In genomic region chr16:21887601-21888000, GRCm38 (mm10) we compare ENCODE assay signal across 23 mouse cellular contexts.
"Had no signal": no experiment of that assay in that cellular context is flagged by ENCODE, and none has a peak within 500 bp of the region (broad histone marks: within the 10 kb centered on the region; RNA-seq: fewer than 3 reads in every experiment).

No protein-coding gene starts in this region.

- DNase-seq: forebrain, postnatal 0 days; gastrocnemius, postnatal 14 days; gastrocnemius, postnatal 36 days; heart, adult 18-20 months; heart, postnatal 10 days; kidney, adult 11 months; kidney, adult 2 months; kidney, adult 9 months; kidney, postnatal 14 days; kidney, postnatal 36 days; layer of hippocampus, adult 9-11 months; layer of hippocampus, postnatal 36 days; left cerebral cortex, postnatal 4 days had no signal

- ATAC-seq: forebrain, postnatal 0 days; hindbrain, postnatal 0 days; intestine, embryonic 16.5 days; liver, embryonic 12.5 days had no signal

- H3K4me1 ChIP-seq: heart, embryonic 12.5 days; kidney, embryonic 15.5 days; limb, embryonic 13.5 days; limb, embryonic 15.5 days; liver, embryonic 12.5 days had no signal

- H3K9me3 ChIP-seq: heart, embryonic 12.5 days; hindbrain, embryonic 12.5 days; kidney, embryonic 15.5 days; limb, embryonic 13.5 days; limb, embryonic 15.5 days; liver, embryonic 12.5 days had no signal

- H3K4me3 ChIP-seq: heart, embryonic 12.5 days; hindbrain, embryonic 12.5 days; kidney, embryonic 15.5 days; limb, embryonic 13.5 days; limb, embryonic 15.5 days; liver, embryonic 12.5 days had no signal

- H3K4me2 ChIP-seq: heart, embryonic 12.5 days; hindbrain, embryonic 12.5 days; hindbrain, embryonic 14.5 days; kidney, embryonic 15.5 days; limb, embryonic 13.5 days; limb, embryonic 15.5 days; liver, embryonic 12.5 days had no signal

- H3K36me3 ChIP-seq: heart, embryonic 12.5 days; kidney, embryonic 15.5 days; liver, embryonic 12.5 days had no signal

- H3K27ac ChIP-seq: hindbrain, embryonic 12.5 days; hindbrain, embryonic 14.5 days; hindbrain, postnatal 0 days; kidney, embryonic 15.5 days; kidney, postnatal 0 days; limb, embryonic 13.5 days; limb, embryonic 15.5 days; liver, embryonic 12.5 days had no signal

- H3K9ac ChIP-seq: forebrain, postnatal 0 days; heart, embryonic 12.5 days; hindbrain, embryonic 12.5 days; hindbrain, embryonic 14.5 days; kidney, embryonic 15.5 days; limb, embryonic 13.5 days; limb, embryonic 15.5 days; liver, embryonic 12.5 days had no signal

- H3K27me3 ChIP-seq: heart, embryonic 12.5 days; hindbrain, embryonic 12.5 days; kidney, embryonic 15.5 days; limb, embryonic 13.5 days; limb, embryonic 15.5 days; liver, embryonic 12.5 days had no signal
